Mouse (Mus musculus) liver, embryonic 11.5 days (tissue): Measurements from ENCODE around the gene Spint2. TPM values are rescaled to one million over a fixed set of nuclear protein-coding genes. Genes with fewer than 3 reads are reported as not detected.

Experiments used
- ATAC-seq: fragments of 200-750 bp; cut with Nextera tagmentation; replicated peaks from 2 replicates; pipeline ENCODE4 v1.8.0; 2017; ENCODE audit warnings: moderate number of reproducible peaks, mild to moderate bottlenecking, moderate TSS enrichment, moderate library complexity; ENCODE audit not compliant: low FRiP score
- DNase-seq: peaks from one replicate; pipeline ENCODE4 v3.0.0-alpha.2; 2017; ENCODE audit warnings: low spot score
- H3K27ac ChIP-seq: fragments of 300-500 bp; sonication (generic); 2 replicates; pipeline ENCODE4 v1.5.1; 2014; ENCODE audit warnings: mild to moderate bottlenecking, low read depth, low read length, control low read depth
- H3K27me3 ChIP-seq: fragments of 300-500 bp; sonication (generic); replicated peaks from 2 replicates; pipeline ENCODE4 v1.6.1; 2014; ENCODE audit warnings: low read length, mixed read lengths; ENCODE audit not compliant: control insufficient read depth, insufficient read depth
- H3K36me3 ChIP-seq: fragments of 300-500 bp; sonication (generic); 2 replicates; pipeline ENCODE4 v1.6.1; 2014; ENCODE audit warnings: mild to moderate bottlenecking, low read length, moderate library complexity, mixed read lengths; ENCODE audit not compliant: control insufficient read depth, insufficient read depth
- H3K4me1 ChIP-seq: fragments of 300-500 bp; sonication (generic); replicated peaks from 2 replicates; pipeline ENCODE4 v1.6.1; 2014; ENCODE audit warnings: low read length, mixed read lengths; ENCODE audit not compliant: control insufficient read depth, insufficient read depth
- H3K4me2 ChIP-seq: fragments of 300-500 bp; sonication (generic); 2 replicates; pipeline ENCODE4 v1.6.1; 2014; ENCODE audit warnings: mild to moderate bottlenecking, control low read depth, moderate library complexity
- H3K4me3 ChIP-seq: fragments of 300-500 bp; sonication (generic); 2 replicates; pipeline ENCODE4 v1.5.1; 2014; ENCODE audit warnings: low read depth, low read length, control low read depth
- H3K9ac ChIP-seq: fragments of 300-500 bp; sonication (generic); 2 replicates; pipeline ENCODE4 v1.6.1; 2014; ENCODE audit warnings: low read depth, low read length, control low read depth
- H3K9me3 ChIP-seq: fragments of 300-500 bp; sonication (generic); 2 replicates; pipeline ENCODE4 v1.6.1; 2016; ENCODE audit warnings: low read length, inconsistent platforms, mixed read lengths; ENCODE audit not compliant: control insufficient read depth
- WGBS: fragments of 180-500 bp; shearing (Covaris S2); extraction: QIAGEN DNeasy Blood & Tissue Kit; methylation state at CpG from one replicate; pipeline ENCODE4 v1.1.7; 2014; 5-methylcytosine and 5-hydroxymethylcytosine counted together
- polyA plus RNA-seq: library from polyadenylated mRNA; unstranded; fragments of >200 nt; fragmentation: Nextera tagmentation; extraction: Ambion mirVana; gene quantifications from 2 replicates; pipeline ENCODE4 v1.2.1, GENCODE M21; 2014

Spint2 gene
- polyA plus RNA-seq, 1 experiment from 2014 or later: 53.7 TPM

GRCm38 (mm10) chr7:29276715-29277114 lies 5.0 kb downstream of the Spint2 start:
- H3K27ac ChIP-seq: no peak overlapping the region
- no peak for DNase-seq

GRCm38 (mm10) chr7:29271687-29272465 lies 9.8 kb downstream of the Spint2 start:
- Histone ChIP-seq H3K27me3 (no peaks in the 10 kb centered on the region), H3K9me3 (no peaks in the 10 kb centered on the region), H3K4me1 (0 out of 2 replicates have a peak, but pooled peaks cover 2% of the 10 kb centered on the region), H3K4me3 (no peak overlapping the region), H3K36me3 (no peaks in the 10 kb centered on the region), H3K4me2 (no peak overlapping the region), H3K27ac (no peak overlapping the region), H3K9ac (no peak overlapping the region)
- DNase-seq (no peak), ATAC-seq (no peak)
- 70% methylated on average over 8 of the region's 8 CpGs for WGBS

More at GRCm38 (mm10) chr7:29276715-29277114, 5.0 kb downstream of the Spint2 start:
- H3K9me3 ChIP-seq: no peaks in the 10 kb centered on the region
- peaks cover 6% of the 10 kb centered on the region for H3K4me1 ChIP-seq
- ATAC-seq: no peak
- H3K4me3 ChIP-seq: no peak overlapping the region
- peaks cover 11% of the 10 kb centered on the region for H3K27me3 ChIP-seq
- 75% methylated on average over 5 of the region's 5 CpGs for WGBS
- no peak overlapping the region for H3K4me2 ChIP-seq
- H3K36me3 ChIP-seq: no peaks in the 10 kb centered on the region
- H3K9ac ChIP-seq: no peak overlapping the region

GRCm38 (mm10) chr7:29270445-29270844 lies 11.3 kb downstream of the Spint2 start:
- H3K9me3 ChIP-seq: no peaks in the 10 kb centered on the region
- H3K4me3 ChIP-seq: no peak overlapping the region
- no peaks in the 10 kb centered on the region for H3K27me3 ChIP-seq
- DNase-seq (no peak), ATAC-seq (no peak)
- WGBS: 81% methylated on average over 4 of the region's 4 CpGs
- H3K4me2 ChIP-seq: no peak overlapping the region
- H3K4me1 ChIP-seq: 0 out of 2 replicates have a peak, but pooled peaks cover 2% of the 10 kb centered on the region
- H3K36me3 ChIP-seq: no peaks in the 10 kb centered on the region
- no peak overlapping the region for H3K9ac ChIP-seq
- no peak overlapping the region for H3K27ac ChIP-seq

- no peak overlapping the region for H3K4me2 ChIP-seq
- H3K9ac ChIP-seq: no peak overlapping the region
- DNase-seq (no peak), ATAC-seq (no peak)
- no peaks in the 10 kb centered on the region for H3K9me3 ChIP-seq
- no peaks in the 10 kb centered on the region for H3K27me3 ChIP-seq
- no peaks in the 10 kb centered on the region for H3K36me3 ChIP-seq
- H3K27ac ChIP-seq: no peak overlapping the region
- H3K4me1 ChIP-seq: no peaks in the 10 kb centered on the region
- H3K4me3 ChIP-seq: no peak overlapping the region
- 79% methylated on average over 4 of the region's 4 CpGs for WGBS
Measured at GRCm38 (mm10) chr7:29266931-29267330, 14.8 kb downstream of the Spint2 start.

GRCm38 (mm10) chr7:29265636-29266035 lies 16.1 kb downstream of the Spint2 start:
- WGBS: 87% methylated on average over 7 of the region's 7 CpGs
- no peaks in the 10 kb centered on the region for H3K27me3 ChIP-seq
- H3K36me3 ChIP-seq: no peaks in the 10 kb centered on the region
- H3K9me3 ChIP-seq: no peaks in the 10 kb centered on the region
- H3K4me3 ChIP-seq: no peak overlapping the region
- ATAC-seq (no peak), DNase-seq (no peak)
- H3K4me2 ChIP-seq: no peak overlapping the region
- no peaks in the 10 kb centered on the region for H3K4me1 ChIP-seq
- H3K27ac ChIP-seq: no peak overlapping the region
- no peak overlapping the region for H3K9ac ChIP-seq

- Histone ChIP-seq H3K4me2 (no peak overlapping the region), H3K9ac (no peak overlapping the region), H3K27me3 (no peaks in the 10 kb centered on the region), H3K4me3 (no peak overlapping the region), H3K36me3 (no peaks in the 10 kb centered on the region), H3K9me3 (no peaks in the 10 kb centered on the region), H3K27ac (no peak overlapping the region), H3K4me1 (no peaks in the 10 kb centered on the region)
- no peak for ATAC-seq
- no peak for DNase-seq
- 87% methylated on average over 3 of the region's 3 CpGs for WGBS
Measured at GRCm38 (mm10) chr7:29263831-29264230, 17.9 kb downstream of the Spint2 start.

GRCm38 (mm10) chr7:29262151-29262550 lies 19.6 kb downstream of the Spint2 start:
- 71% methylated on average over 6 of the region's 6 CpGs for WGBS
- no peaks in the 10 kb centered on the region for H3K27me3 ChIP-seq
- DNase-seq (no peak), ATAC-seq (no peak)
- H3K4me2 ChIP-seq: no peak overlapping the region
- no peak overlapping the region for H3K9ac ChIP-seq
- no peak overlapping the region for H3K27ac ChIP-seq
- H3K9me3 ChIP-seq: no peaks in the 10 kb centered on the region
- H3K36me3 ChIP-seq: no peaks in the 10 kb centered on the region
- 0 out of 2 replicates have a peak, but pooled peaks cover 2% of the 10 kb centered on the region for H3K4me1 ChIP-seq
- H3K4me3 ChIP-seq: no peak overlapping the region

- Histone ChIP-seq H3K27ac (no peak overlapping the region), H3K9me3 (no peaks in the 10 kb centered on the region), H3K9ac (no peak overlapping the region), H3K4me3 (no peak overlapping the region), H3K27me3 (no peaks in the 10 kb centered on the region), H3K4me2 (no peak overlapping the region), H3K36me3 (no peaks in the 10 kb centered on the region), H3K4me1 (peaks cover 2% of the 10 kb centered on the region; the same call in 1 of the 2 replicates)
- ATAC-seq (no peak), DNase-seq (no peak)
- 79% methylated on average over 10 of the region's 10 CpGs for WGBS
Measured at GRCm38 (mm10) chr7:29259781-29260730, 21.7 kb downstream of the Spint2 start.
